Mouse (Mus musculus) 3T3-L1 (cell line): ENCODE data around the gene Crebrf.

Experiments used
- DNase-seq: peaks from one replicate; pipeline ENCODE4 v3.0.0-alpha.2; 2015; ENCODE audit warnings: low read depth, low spot score

The Crebrf gene

DNA sequence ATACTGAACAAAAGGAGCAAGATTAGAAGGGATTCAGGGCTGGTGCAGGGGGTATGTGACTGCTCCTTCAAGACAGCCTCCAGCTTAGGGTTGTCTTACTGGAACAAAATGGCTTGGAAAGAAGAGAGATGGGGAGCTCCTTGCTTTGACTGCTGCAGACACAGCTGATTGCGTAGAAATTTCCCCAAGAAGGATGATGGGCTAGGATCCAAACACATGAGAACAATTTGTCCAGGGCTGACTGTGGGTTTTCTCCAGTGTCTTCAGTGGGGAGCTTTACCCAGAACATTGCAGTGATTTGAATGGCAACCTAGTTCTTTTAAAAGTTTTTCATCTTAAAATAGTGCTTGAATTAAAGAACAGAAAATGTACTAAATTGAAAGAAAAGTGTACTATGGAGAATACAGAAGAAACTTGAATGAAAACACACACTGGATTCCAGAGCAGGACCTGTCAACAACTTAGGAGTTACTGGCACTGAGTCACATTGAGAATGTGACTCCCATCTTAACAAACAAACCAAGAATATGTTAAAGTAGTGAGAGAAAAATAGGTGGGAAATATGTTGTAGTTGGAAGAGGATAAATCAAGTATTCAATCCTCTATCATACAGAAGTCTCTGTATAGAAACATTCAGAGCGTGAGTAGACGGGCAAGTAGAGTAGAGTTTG is 63.1 kb downstream of the Crebrf start:
- peak; percentile 78 for DNase-seq

DNA sequence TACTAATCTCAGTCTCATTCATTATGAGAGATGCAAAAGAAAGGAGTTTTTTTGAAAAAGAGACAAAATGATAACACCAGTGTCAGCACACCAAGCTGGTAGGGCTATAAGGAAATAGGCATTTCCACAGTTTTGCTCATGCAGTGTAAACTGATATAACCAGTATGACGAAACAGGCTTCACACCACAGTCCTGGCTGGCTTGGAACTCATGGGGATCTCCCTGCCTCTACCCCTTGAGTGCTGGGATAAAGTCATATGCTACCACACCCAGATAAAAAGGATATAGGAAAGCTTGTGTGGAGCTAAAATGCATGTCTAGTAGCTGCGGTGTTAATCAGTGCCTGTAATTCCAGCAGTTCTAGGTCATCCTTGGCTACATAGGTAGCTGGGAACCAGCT is 64.0 kb downstream of the Crebrf start:
- DNase-seq = peak; percentile 78

DNA sequence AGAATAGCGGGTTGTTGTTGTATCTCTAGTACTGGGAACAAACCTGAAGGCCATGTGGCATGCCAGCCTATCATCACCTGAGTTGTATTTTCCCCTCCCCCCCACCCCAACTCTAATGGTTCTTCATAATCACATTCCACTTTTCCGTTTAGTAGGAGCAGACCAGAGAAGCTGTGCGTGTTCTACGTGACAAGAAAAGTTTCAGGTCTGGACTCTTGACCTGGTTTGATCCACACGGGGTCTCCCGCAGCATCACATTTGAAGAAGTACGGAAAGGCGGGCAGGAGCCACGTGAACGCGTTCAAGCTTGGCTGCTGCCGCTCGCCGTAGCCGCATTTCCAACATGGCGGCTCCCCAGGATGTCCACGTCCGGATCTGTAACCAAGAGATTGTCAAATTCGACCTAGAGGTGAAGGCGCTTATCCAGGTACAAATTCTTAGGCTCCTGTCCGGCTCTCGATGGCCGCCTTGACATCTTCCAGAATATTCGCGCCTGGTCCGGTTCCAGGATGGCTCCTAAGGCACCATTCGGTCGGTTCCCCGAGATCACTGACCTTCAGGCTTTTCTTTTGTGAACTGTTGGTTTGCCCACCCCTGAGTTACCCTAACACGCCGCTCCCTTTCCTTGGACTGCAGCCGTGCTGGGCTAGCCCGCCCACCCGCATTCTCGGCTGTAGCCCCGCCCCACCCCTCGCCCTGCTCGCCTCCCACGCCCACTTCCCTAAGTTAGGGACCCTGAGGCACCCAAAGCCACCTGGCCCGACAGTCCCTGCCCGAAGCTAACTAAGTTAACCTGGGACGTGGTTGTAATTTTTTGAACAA is 65.5 kb downstream of the Crebrf start, which contains the start of gene Bnip1:
Bnip1 (plus strand) TSS at position 317 of the 822 bp plus-strand sequence.
- DNase-seq = peak; percentile 83

DNA sequence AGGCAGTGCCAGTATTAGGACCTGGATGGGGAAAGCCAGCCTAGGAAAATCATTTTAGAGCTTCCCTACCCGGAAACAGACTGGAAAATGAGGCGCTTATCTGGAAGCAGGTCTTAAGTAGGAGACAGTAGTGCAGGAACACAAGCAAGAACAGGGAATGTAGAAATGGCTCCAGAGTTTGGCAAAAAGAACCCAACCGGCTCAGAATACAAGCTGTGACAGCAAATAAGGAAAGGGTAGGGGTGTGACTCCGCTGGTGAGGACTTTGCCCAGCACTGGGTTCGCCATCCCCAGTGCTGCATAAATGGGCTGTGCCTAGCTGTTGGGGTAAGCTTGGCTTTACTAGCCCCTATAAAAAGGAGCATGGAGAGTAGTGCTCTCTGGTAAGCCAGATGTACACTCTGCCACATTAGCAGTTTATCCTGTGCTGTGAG is 66.2 kb downstream of the Crebrf start:
- DNase-seq = no peak

DNA sequence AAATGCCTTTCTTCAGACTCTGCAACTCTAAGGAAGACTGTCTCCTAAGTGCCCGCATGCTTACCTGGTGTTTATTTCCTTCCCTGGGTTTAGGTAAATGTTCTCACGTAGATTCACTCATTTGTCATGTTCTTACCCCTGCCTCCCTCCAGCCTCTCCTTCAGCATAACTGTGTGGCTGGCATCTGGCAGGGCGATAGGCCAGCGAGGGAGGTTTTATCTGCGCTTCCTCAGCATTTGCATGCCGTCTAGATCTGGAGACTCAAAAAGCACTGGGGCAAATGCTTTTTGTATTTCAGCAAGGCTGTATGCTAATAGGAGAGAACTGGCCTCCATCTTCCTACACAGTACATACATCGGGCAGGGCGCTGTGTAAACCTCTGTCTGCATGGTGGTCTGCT is 69.1 kb downstream of the Crebrf start:
- no peak for DNase-seq

DNA sequence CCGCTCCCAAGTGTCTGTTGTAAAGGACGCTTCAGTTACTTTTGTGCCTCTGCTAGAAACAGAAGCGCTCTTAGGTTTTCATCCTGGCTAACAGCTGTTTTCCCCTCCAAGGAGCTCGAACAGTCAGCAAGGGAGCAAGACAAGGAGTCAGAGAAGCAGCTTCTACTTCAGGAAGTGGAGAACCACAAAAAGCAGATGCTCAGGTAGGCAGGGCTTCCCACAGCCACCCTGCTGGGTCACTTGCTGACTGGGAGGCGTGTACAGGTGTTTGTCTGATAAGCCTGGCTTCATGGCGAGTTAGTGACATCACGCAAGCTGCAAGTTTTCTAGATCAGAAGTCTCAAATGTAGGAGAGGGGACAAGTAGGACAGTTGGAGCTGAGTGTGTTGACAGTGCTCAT is 71.1 kb downstream of the Crebrf start:
- DNase-seq = no peak

DNA sequence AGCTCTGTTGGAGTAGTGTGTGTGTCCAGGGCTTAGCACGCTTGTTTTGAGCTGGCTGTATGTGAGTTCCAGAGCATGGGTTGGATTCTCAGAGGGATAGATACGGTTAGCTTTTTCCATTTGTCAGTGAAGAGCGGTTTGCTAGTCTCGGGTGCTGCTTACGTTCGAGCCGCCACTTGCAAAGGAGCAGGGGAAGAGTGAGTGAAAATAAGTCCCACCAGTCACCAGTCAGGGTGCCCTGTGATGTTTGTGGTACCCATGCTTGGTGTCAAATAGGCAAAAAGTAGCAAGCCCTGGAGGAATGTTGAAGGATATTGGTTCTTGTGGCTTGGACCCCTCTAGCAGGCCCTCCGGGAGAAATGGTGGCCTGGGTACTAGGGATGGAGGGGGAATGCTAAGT is 73.5 kb downstream of the Crebrf start:
- no peak for DNase-seq

DNA sequence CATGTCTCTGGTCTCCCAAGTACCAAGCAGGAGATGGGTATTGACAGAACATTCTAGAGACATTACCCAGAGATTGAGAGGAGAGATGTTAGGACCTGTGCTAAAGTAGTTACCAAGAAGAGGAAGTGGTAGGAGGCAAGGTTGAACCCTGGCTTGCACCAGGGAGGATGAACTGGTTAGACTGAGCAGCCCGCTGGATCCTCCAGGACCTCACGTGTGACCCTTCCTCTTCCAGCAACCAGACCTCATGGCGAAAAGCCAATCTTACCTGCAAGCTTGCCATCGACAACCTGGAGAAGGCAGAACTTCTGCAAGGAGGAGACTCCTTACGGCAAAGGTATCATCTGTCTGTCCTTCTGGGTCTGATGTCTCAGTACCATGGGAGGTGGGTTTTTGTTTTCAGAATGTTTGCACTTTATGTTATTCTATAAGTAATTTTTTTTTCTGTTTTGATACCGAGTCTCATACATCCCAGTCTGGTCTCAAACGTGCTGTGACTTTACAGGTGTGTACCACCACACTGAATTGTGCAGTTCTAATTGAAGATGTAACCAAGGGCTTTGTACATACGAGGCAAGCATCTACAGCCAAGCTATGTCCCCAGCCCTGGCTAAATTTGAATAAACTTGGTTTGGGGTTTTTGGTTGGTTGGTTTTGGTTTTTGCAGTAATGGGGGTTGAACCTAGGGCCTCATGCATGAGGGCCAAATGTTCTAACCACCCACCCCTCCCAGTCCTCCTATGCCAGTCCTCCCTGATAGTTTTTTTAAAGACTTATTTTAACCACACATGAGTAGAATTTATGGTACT is 74.2 kb downstream of the Crebrf start:
- no peak for DNase-seq

DNA sequence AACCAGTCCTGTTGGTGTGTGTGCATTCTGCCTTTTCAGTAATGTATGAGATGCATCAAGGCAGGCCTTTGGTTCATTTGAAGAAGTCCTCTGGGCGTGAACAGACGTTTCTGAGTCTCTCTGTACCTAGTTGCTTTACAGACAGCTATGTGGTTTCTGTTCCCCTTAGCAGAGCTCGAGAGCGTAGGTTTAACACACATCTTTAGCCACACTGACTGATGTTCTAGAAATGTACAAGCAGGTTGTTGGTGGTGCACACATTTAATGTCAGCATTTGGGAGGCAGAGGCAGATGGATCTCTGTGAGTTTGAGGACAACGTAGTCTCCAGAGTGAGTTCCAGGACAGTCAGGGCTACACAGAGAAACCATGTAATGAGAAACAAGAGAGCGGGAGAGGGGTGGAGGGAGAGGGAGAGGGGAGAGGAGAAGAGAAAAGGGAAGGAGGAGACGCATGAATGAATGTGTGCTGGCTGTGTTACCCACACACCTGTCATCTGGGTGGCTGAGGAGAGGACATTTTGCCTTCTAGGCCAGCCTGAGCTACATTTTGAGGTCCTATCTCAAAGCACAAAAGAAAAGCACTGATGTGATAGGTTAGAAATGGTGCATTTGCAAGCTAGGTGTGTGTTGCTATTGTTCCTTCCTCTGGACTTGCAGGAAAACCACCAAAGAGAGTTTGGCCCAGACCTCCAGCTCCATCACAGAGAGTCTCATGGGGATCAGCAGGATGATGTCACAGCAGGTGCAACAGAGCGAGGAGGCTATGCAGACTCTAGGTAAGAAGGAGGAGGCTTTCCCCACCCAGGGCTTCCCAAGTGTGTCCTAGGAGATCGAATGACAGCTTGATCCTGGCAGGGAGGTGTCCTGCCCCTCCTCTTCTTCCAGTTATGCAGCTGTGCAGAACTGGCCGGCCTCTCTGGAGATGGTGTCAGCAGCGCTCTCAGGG is 75.1 kb downstream of the Crebrf start:
- DNase-seq = no peak

DNA sequence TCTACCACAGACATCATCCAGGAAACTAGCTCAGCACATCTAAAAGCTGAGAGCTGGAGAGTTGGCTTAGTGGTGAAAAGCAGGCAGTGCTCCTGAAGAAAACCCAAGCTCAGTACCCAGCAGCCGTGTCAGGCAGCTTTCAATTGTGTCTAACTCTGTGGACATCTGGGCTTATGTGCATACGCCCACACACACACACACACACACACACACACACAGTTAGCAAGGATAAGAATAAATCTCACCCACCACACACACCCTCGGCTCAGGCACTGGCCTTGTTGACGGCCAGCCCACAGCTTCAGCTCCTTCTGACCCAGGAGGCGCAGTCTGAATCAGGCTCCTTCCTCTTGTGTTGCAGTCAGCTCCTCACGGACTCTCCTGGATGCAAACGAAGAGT is 76.1 kb downstream of the Crebrf start:
- DNase-seq = no peak

DNA sequence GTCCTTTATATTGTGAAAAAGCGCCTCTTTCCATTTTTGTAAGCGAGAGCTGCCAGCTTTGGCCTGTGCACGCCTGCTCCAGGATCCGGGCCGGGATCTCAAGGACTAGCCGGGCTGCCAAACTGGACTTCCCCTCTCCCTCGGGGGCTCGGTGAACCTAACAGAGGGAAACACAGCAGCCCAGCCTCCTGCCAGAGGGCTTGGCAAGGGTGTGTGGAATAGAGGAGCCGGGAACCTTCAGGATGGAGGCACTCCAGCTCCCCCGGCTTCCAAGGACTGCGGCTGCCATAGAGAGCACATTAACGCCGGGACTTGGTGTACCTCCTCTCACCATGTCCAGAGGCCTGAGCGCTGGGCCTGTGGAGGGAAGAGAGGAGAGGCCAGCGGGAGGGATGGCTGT is 76.6 kb downstream of the Crebrf start:
- no peak for DNase-seq

DNA sequence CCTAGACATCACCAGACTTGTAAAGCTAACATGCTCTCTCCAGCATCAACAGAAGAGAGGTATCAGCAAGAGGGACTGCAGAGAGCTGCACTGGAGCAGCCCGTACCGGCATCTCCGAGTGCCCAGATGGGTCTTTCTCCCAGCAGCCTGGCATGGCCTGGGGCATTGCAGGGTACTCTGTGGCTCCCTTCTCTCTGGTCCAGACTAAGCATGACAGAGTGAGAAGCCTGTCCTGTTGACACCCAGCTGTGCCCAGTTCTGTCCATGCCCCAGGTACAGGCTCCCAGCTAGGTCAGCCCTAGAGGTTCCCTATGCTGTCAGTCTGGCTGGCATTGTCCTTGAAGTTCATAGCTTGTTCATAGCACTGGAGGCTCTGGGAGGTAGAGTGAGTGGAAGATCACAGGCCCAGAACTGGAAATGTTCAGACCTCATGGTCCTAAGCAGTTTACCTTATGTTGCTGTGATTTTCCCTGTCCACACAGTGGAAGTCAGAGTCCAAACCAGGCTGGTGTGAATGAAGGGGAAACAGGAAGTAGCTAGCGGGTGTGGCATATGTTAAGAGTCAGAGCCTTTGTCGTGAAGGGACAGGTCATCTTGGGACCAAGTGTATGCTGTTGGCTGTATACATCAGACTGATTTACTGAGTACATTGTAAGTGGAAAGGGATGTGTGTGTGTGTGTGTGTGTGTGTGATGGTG is 77.8 kb downstream of the Crebrf start:
- DNase-seq = peak; percentile 19

DNA sequence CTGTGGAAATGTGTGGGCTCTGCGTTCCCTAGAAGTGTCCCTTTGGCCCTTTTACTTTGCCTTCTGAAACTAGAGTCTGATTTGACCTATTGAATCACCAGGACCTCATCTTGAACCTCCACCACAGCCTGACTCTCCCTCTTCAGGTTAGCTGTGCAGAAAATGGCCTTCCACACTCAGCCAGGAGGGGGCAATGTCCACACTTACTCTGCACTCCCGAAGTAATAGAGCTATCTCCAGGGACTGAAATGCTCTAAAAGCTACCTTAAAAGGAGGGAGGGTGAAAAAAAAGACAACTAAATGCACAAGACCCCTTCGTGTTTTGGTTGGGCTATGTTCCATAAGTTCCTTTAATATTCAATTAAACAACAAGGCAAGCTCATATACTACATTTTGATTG is 79.3 kb downstream of the Crebrf start:
- peak; percentile 84 for DNase-seq

DNA sequence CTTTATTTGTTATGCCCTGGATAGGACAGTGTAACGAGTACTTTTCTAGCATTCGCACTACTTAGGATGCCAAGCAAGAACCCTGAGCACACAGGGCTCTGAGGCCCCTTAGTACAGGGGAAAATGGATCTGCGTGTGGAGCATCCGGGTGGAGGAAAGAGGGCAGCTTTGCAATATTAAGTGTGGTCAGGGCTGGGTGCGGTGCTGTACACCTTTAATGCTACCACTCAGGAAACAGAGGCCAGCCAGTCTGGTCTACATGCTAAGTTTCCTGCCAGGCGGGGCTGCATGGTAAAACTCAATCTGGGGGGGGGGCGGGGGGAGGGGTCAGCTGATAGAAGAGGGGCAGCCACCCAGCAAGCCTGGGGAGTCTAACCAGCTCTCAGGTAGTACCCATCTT is 79.9 kb downstream of the Crebrf start:
- DNase-seq = no peak

DNA sequence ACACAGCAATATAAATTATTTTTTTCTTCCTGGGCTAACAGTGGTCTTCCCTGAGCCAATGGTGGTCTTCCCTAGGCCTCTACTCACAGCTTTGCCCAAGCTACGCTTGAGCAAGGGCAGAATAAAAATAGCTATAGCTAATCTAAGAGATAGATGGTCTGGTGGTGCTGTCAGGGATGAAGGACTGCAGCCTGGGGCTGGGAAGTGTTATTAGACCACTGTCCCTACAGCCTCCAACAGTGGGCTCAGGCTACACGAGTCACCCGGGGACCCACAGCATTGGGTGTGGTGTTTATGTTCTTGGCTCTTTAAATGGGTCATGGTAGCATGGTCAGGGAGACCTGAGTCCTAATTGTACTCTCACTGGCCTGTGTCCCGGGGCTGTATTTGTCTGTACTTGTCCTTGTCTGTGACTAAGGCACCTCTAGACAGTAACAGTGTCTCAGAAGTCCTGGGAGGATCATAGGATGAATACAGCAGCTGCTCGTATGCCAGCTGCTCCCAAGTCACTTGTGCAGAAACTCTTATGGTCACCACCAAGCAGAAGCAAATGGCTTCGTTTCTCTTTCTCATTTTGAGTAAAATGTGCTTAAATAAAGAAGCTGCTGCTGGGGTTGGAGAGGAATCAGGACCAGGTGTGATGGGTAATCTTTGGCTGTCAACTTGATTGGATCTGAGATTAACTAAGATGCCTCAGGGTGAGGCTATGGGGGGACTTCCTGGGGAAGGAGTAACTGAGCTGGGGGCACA is 82.1 kb downstream of the Crebrf start:
- no peak for DNase-seq

DNA sequence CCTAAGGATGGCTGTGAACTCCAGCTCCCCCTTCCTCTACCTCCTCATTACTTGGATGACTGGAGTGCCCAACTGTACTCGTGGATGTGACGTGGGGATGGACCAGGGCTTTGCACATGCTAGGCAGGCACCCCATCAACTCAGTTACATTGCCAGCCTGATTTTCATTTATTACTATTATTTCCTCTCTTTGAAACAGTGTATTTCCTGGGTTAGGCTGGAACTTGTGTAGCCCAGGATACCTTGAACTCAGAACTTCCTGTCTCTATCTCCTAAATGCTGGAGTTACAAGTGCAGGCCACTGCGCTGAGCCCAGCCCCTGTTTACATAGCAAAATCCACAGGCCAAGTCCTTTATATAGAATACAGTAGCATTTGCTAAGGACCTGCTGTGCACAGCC is 87.4 kb downstream of the Crebrf start:
- no peak for DNase-seq

DNA sequence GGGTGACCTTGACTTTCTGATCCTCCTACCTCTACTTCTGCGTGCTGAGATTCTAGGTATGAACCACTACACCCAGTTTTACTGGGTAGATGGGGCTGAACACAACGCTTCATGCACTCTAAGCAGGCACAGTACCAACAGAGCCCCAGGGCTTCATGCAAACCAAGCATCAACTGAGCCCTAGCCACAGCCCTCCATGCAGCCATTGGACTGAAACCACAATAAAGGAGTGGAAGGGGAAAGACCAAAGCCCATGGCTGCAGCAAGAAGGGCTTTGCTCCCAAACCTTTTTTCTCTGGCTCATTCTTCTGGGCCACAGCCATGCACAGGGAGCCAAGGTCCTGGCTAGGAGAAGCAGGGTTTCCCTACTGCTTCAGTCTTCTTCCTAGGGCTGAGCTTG is 97.2 kb downstream of the Crebrf start:
- no peak for DNase-seq

DNA sequence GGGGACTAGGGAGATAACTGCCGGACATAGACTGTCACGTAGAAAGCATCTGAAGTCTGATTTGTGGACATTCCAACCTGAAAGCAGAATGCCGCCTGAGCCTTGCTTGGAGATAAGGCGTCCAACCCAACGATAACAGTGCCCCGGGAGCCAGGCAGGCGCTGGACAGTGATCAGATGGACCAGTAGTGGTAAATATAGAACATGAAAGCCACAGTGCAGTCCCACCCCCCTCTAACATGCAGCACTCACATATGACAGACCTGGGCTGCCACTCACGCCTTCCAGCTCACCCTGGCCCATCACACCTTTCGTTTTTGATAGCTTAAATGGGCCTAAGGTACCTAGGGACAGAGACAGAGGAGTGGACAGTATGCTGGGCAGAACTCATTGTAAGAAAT is 98.0 kb downstream of the Crebrf start:
- DNase-seq = no peak

DNA sequence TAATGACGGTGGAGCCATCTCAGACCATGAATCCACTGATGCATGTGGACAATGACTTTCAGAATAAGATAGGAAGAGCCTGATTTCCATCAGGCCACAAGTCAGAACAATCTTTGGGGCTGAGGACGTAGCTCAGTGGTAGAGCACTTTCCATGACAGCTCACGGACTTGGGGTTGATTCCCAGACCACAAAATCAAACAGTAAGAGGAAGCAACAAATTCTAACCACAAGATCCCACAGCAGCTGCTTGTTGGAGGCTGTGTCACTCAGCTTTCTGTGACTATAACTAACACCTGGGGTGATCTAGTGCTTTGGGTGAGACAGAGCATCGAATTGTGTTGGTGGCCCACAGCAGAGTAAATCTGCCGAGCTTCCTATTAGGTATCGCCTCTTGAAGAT is 101.4 kb downstream of the Crebrf start:
- DNase-seq = no peak

DNA sequence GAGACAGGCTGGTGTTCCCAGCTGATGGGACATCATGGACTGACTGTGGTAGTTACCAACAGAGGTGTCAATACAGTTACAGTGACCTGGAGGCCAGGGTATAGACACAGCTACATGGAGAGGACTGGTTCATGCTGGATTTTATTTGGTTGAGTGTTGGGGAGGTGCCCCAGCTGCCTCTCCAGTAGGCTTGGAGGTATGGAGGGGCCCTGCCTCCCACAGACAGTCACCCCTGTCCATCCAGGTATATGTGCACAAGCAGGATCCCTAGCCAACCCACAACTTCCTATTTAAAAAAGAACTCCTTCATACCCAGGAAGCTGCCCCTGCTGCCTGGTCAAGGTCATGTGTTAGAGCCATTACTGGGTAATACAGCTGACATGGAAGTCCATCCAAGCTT is 102.3 kb downstream of the Crebrf start:
- DNase-seq = no peak
